Mouse (Mus musculus): ENCODE measurements around the gene Pygm.
A peak's percentile ranks its signal among the peaks of the same experiment; 100 is the strongest.

GRCm38 (mm10) chr19:6376255-6376564, 8.0 kb upstream of the Pygm start:
- peak; percentile 60; the same call in 1 of the 2 replicates for TF ChIP-seq CTCF (IDR thresholded peaks at IDR 0.05; ENCODE audit: control insufficient read depth, insufficient read depth, low read length)
- TF ChIP-seq POLR2A (IDR thresholded peaks at IDR 0.05; ENCODE audit: borderline replicate concordance, control insufficient read depth, low read depth, low read length), result no peak

Data from bone marrow, adult 2 months (tissue).